Mouse (Mus musculus): ENCODE data around the gene Ctdsp2. TPM values are rescaled to one million over a fixed set of nuclear protein-coding genes. Genes with fewer than 3 reads are reported as not detected.

The Ctdsp2 gene
- total RNA-seq, 2 experiments from 2014 or later: 21.5 to 53.4 TPM

GRCm38 (mm10) chr10:126987183-126988118 is 8.9 kb downstream of the Ctdsp2 start:
- peak; percentile 37 for ATAC-seq (replicated peaks; ENCODE audit: poor library complexity, severe bottlenecking)

- ATAC-seq (replicated peaks; ENCODE audit: poor library complexity, severe bottlenecking): peak; percentile 23
Observed at GRCm38 (mm10) chr10:126988513-126989165, 10.1 kb downstream of the Ctdsp2 start.

DNA sequence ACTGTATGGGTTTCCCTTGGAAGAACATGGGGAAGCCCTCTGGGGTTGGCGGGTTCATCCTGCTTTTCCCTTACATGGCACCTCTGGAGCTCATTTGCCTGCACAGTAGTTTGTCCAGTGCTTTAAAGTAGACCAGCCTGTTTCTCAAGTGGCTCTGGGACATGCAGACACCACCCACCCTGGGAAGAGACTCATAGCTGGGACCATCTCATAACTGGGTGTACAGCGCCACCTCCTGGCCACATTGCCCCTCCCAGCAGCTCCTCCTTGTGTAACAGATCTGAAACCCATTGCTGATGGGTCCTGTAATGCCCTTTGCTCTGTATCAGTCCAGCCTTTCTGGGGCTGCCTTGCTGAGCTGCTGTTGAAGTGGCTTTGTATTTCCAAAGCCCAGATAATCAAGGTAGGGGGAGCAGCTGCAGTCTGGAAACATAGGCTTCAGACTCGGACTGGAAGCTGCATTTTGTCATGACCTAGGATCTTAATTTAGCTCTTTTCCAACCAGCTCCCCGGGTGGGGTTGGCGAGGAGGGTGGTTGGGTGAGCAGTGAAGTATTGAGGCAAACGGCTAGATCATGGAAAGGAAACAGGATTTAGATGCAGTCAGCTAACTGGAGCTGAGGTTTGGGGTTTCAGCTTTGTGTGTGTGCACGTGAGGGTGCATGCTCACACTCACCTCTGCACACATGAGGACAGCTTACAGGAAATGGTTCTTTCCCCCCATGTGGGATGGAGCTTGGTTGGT is 12.0 kb downstream of the Ctdsp2 start:
- peak; percentile 74 for ATAC-seq (replicated peaks; ENCODE audit: poor library complexity, severe bottlenecking)

DNA sequence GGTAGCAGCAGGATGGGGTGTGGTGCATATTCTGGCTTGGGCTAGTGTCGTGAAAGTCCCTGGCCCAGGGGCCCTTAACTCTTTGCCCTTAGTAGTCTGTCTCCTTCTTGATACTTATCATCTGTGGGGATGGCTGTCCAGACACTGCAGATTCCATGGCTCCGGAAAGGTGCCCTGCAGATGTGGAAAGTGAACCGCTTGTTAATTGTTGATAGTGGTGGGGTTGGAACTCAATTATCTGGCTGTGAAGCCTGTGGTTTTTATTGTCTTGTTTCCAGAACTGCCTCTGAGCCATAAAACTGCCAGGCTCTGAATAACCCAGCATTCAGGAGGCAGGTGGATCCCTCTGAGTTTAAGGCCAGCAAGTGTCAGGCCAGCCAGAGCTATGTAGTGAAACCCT is 13.2 kb downstream of the Ctdsp2 start:
- no peak for ATAC-seq (replicated peaks; ENCODE audit: poor library complexity, severe bottlenecking)

DNA sequence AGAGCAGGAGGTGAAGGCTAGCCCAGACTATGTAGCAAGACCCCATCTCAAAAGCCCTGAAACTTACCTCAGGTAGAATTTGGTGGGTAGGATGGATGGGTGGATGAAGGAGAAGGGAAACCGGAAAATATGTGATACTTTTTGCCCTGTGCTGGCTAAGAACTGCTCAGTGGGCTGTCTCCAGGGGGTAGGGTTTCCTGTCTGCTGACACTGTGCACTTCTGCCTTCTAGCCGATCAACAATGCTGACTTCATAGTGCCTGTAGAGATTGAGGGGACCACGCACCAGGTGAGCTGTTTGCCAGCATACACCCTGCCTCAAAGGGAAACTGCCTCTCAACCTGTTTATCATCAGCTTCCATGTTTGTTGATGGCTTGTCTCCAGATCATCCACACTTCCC is 15.1 kb downstream of the Ctdsp2 start:
- no peak for ATAC-seq (replicated peaks; ENCODE audit: poor library complexity, severe bottlenecking)

DNA sequence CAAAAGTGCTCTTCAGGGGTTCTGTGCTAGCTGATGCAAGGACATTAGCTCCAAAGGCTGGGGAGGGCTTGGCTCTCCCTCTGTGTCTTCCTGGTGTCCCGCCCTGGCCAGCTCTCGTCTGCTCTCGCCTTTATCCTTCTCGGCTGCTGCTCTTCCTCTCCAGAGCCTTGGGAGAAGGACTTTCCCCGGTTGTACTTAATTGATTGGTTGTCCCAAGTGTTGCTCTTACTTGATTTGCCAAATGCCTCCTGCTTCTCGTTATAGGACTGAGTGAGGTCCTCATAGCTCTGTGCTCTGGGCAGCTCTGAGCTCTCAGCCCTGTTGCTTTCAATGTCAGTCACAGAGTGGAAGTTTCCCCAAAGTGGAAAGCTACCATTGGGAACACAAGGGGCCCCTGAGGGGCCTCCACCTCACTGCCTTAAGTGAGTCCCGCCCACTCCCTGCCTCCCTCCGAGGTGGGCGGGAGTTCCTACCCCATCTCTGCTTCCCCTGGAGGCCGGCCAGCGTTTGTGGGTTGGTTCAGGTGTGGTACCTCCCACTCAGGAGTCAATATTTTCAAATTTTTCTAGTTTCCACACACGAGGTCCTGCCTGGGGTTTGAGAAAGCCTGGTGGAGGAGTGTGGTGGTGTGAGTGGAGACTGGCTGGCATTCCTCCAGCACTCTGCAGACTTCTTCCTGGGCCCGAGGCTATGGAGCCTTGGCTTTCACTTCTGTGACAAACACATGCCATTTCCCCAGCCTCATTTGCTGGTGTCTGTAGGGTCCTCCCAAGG is 19.0 kb downstream of the Ctdsp2 start:
- ATAC-seq (replicated peaks; ENCODE audit: poor library complexity, severe bottlenecking): no peak

DNA sequence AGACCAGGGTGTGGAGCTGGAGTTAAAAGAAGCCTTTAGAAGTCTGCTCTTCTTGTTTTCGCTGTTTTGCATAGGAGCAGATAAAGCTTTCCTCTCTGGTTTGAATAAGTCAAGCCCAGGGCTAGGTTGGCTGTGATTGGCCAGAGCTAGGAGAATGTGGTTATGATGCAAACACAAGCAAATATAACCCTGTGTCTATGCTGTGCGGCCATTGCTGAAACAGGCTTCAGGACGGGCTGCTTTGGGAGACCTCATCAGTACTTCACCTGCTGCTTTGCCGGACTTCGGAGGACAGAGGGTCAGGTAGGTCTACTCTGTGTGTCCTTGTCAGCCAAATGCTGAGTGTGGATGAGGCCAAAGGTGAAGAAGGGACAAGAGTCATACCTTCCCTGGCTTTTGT is 22.0 kb downstream of the Ctdsp2 start, which contains the start of gene Avil:
TSS of gene Avil (plus strand) at position 181 of the 400 bp plus-strand sequence.
- ATAC-seq (replicated peaks; ENCODE audit: poor library complexity, severe bottlenecking): no peak

GRCm38 (mm10) chr10:127001297-127001696 is 22.8 kb downstream of the Ctdsp2 start:
- ATAC-seq (replicated peaks; ENCODE audit: poor library complexity, severe bottlenecking): no peak

DNA sequence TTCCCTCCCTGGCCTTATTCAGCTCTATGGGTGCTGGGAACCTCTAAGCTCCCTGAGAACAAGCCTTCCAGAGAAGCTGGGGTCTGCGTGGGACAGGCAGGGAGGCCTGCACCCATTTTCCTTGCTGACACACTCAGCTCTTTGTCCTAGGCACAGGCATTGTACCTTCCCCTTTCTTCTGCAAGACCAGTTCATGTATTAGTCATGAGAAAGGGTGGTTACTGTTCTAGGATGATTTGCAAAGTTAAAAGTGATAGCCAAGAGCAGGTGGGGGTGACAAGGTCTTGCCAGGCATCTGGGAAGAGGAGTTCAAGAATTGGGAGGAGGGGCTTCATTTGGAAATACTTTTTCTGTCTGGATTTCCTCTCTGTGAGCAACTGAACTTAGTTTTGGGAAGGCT is 23.5 kb downstream of the Ctdsp2 start:
- peak; percentile 23; the same call in 1 of the 2 replicates for ATAC-seq (replicated peaks; ENCODE audit: poor library complexity, severe bottlenecking)

- ATAC-seq (replicated peaks; ENCODE audit: poor library complexity, severe bottlenecking): peak; percentile 30
Observed at GRCm38 (mm10) chr10:127002765-127003164, 24.2 kb downstream of the Ctdsp2 start.

DNA sequence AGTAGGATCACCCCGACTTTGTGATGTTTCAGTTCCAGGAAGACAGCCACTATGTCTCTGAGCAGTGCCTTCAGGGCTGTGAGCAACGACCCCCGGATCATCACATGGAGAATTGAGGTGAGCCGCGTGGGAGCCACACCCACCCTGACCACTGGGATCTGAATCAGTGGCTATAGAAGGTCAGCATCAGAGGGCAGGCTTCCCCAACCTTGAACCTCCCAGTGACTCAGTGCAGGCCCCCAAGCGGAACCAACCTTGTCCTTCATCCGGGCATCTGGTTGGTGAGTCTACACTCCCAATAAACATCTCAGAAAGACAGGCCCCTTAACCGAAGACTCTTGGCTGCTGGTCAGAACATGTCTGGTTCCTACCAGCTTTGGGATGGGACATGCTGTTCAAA is 24.8 kb downstream of the Ctdsp2 start:
- ATAC-seq (replicated peaks; ENCODE audit: poor library complexity, severe bottlenecking): no peak

DNA sequence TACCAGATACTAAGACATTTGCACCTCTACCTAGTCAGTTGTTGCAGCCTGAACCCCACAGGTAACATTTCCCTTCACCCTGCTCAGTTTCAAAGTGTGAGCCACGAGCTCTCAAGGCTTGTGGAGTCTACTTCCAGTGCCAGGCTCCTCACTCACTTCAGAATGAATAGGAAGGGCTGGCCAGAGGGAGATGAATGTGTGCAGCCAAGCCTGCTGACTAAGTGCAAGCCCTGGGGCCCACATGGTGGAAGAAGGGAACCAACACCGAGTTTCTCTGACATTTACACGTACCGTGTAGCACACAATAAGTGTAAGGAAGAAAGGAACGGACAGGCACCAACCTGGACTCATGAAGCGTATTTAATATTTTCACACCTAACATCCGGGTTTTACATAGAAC is 25.3 kb downstream of the Ctdsp2 start:
- ATAC-seq (replicated peaks; ENCODE audit: poor library complexity, severe bottlenecking): no peak

- peak; percentile 82 for ATAC-seq (replicated peaks; ENCODE audit: poor library complexity, severe bottlenecking)
Observed at GRCm38 (mm10) chr10:127016488-127016887, 38.0 kb downstream of the Ctdsp2 start.

DNA sequence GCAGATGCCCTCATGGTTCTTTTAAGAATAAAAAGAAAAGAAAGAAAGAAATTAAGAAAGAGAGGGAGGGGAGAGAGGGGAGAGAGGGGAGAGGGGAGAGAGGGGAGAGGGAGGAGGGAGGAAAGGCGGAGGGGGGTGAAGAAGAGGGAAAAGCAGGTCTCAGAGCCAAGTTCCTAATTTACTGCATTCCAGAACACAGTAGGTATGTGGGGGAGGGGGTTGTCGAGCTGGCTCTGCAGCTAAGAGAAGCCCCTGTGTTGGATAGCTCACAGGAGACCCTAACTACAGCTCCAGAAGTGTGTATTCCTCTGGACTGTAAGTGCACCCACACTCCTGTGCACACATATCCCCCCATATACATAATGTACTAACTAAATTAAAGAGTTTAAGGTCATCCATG is 38.6 kb downstream of the Ctdsp2 start:
- no peak for ATAC-seq (replicated peaks; ENCODE audit: poor library complexity, severe bottlenecking)

- ATAC-seq (replicated peaks; ENCODE audit: poor library complexity, severe bottlenecking): no peak
Observed at GRCm38 (mm10) chr10:127018422-127018821, 39.9 kb downstream of the Ctdsp2 start.

DNA sequence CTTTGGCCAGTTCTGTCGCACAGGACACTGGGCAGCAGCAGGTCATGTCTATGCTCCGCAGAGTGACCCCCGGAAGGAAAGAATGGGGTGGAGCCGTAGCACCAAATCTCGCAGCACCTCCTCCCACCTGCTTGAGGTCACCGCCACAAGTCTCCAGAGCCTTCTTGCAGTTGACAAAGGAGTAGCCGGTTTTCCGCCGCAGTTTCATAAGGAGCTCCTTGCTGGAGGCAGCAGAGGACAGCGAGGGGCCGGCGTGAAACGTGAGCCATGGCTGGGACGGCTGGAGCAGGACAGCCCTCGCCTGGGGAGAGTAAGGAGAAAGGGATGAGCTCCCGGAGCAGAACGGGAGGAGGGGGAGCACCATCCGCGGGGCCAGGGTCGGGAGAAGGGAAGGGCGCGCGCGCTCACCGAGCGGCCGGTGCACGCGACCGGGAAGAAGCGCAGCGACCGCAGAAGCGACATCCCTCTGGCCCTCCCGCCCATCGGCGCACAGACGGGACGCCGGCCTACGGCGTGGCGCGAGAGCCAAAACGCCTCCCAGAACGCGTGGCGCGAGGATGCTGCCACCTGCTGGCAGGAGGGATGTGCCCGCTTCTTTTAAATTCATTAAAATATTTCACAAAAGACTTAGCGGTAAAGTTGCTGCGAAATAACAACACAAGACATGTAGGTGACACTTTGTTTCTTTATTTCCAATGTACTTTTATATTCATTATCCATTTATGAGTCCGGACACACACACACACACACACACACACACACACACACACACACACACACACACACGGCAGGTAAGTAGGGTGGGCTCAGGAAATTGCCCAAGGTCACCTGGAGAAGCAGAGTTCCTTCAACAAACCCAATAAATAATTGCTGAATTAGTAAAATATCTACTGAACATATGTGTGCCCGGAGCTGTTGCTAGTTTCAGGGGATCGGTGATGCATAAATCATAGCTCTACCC is 52.1 kb downstream of the Ctdsp2 start, which contains the start of gene Tsfm:
TSS of gene Tsfm (minus strand) at position 505 of the 961 bp plus-strand sequence.
- ATAC-seq (replicated peaks; ENCODE audit: poor library complexity, severe bottlenecking): peak; percentile 99

DNA sequence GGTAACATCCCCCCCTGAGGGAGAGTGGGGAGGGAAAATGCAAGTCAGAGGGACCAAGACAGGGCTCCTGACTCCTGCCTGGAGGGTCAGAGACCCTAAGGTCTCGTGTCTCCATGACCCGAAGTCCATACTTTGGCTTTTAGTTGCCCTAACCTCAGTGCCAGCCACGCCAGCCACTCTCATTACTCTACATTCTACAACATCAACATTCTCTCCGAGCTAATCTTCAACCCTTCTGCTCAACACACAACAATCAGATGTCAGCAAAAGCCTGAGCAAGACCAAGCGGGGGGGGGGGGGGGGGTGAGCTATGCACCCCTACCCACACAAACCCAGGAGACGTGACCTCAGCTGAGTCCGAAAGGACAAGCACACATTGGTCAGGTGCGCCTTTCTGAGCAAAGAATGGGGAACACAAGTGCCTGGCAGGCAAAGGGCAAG is 54.8 kb downstream of the Ctdsp2 start:
- ATAC-seq (replicated peaks; ENCODE audit: poor library complexity, severe bottlenecking): no peak

DNA sequence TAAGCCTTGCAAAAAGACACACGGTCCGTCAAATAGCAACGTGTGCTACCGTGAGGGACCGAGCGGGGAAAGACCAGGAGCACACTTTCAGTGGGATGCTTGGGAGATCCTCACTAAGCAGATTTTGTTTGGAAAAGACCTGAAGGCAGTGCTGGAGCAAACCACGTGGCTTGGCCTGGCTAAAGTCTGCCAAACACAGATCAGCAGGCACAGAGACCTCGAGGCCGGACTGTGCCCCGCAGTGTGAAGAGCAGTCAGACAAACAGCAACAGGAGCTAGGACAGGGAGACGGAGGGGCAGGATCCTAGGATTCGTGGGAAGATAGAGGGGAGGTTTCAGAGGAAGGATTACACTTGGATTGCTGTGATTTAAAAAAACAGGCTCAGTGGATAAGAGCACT is 57.8 kb downstream of the Ctdsp2 start:
- ATAC-seq (replicated peaks; ENCODE audit: poor library complexity, severe bottlenecking): no peak

DNA sequence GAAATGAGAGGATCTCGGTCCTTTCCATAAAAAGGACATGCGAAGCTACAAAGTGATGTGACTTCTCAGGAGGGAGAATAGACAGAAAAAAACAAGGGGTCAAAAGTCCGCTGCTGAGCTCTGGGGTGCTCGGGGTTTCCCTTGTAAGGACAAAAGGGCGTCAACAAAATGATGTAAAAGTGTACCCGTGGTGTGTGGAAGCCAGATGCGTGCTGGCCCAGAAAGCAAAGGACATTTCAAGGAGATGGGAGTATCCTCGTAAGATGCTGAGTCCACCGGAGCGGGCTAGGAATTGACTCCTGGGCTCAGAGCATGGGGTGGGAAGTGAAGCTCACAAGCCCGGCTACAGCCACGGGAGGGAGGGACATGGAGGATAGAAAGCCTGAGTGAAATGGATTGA is 59.1 kb downstream of the Ctdsp2 start:
- no peak for ATAC-seq (replicated peaks; ENCODE audit: poor library complexity, severe bottlenecking)
